Mouse (Mus musculus): ENCODE results near the gene Vmn2r87. TPM values are rescaled to one million over a fixed set of nuclear protein-coding genes. Genes with fewer than 3 reads are reported as not detected.
A peak's percentile ranks its signal among the peaks of the same experiment; 100 is the strongest.
"Not testable (repeated sequence)": the region's sequence is repeated elsewhere in the genome, so short reads cannot be mapped to it uniquely, and the experiment has no call there.

Gene Vmn2r87
- polyA plus RNA-seq, 2 experiments: not detected

DNA sequence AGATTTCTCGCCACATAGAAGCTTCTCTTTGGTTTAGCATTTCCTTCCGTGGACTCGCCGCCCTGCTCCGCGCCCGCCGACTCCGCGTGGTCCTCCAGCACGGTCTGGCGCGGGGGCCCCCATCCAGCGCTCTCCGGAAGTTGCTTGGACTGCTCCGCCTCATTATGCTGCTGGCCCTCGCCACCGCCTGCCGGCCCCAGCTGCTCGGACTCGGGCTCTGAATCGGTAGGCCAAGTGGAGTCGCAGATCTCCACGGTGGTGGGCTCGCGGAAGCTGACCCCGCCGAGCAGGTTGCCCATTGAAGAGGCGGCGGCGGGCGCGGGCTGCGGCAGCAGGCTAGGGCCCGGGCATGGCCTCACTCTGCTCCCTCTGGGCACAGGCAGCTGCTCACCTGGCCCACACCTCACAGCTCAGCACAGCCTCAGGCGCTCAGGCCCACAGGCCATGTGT, 26.9 kb downstream of the Vmn2r87 start:
- peak overlapping the region; percentile 3 to 37; a peak in 2 of 4 replicates for H3K4me3 ChIP-seq (ENCODE audit: insufficient read depth in 1 of 2, low read depth in 2 of 2, low read length in 2 of 2)
- no peaks in the 10 kb centered on the region; the same call in 1 of the 2 replicates for H3K27me3 ChIP-seq (ENCODE audit: control insufficient read depth, insufficient read depth, low read length)
- H3K4me1 ChIP-seq (replicated peaks; ENCODE audit: control insufficient read depth in 2 of 2, insufficient read depth in 2 of 2, low read length in 1 of 2): no peaks in the 10 kb centered on the region
- WGBS (ENCODE audit: insufficient replicate concordance): 5% methylated on average over 36 of the region's 36 CpGs
- H3K9me3 ChIP-seq (ENCODE audit: control insufficient read depth, low read length): no peaks in the 10 kb centered on the region
- H3K27ac ChIP-seq: no peak overlapping the region
- H3K4me2 ChIP-seq (ENCODE audit: low read depth): peak overlapping the region; percentile 52
- no peaks in the 10 kb centered on the region for H3K36me3 ChIP-seq (replicated peaks; ENCODE audit: control insufficient read depth, insufficient read depth, low read depth)
- ATAC-seq (ENCODE audit: insufficient read depth) (no peak), DNase-seq (ENCODE audit: low read depth in 3 of 3, low spot score in 3 of 3) (no peak)
- H3K9ac ChIP-seq (replicated peaks): no peak overlapping the region
- TF ChIP-seq CTCF (IDR thresholded peaks at IDR 0.05; ENCODE audit: low read depth) (no peak), EP300 (IDR thresholded peaks at IDR 0.05; ENCODE audit: low read depth) (no peak)

DNA sequence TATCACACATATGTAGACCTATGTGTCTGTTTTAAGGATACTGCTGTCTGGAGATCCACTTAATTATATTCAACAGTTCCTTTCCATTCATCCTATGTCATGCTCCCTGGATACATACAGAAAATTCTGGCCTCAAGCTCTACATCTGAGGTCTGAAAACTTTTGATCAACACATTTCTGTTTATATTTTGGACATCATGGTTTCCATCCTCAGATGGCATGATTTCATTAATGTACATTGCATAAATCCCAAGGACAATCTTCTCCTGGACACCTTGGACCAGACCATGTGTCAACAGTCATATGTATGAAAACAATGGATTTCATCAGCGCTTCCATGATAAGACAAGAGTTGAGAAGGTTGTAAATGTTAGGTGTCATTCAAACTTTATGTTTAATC, 41.2 kb downstream of the Vmn2r87 start, which contains the start of gene Vmn2r86:
TSS of gene Vmn2r86 (minus strand) at position 101 of the 400 bp plus-strand sequence.
- not testable (repeated sequence) for H3K27ac ChIP-seq; H3K9me3 ChIP-seq (ENCODE audit: control insufficient read depth, low read length); H3K4me3 ChIP-seq (ENCODE audit: insufficient read depth in 1 of 2, low read depth in 2 of 2, low read length in 2 of 2); DNase-seq (ENCODE audit: low read depth in 3 of 3, low spot score in 3 of 3); H3K4me2 ChIP-seq (ENCODE audit: low read depth); H3K4me1 ChIP-seq (replicated peaks; ENCODE audit: control insufficient read depth in 2 of 2, insufficient read depth in 2 of 2, low read length in 1 of 2); ATAC-seq (ENCODE audit: insufficient read depth); H3K27me3 ChIP-seq (ENCODE audit: control insufficient read depth, insufficient read depth, low read length); H3K36me3 ChIP-seq (replicated peaks; ENCODE audit: control insufficient read depth, insufficient read depth, low read depth); H3K9ac ChIP-seq (replicated peaks)
- 65% methylated on average over 1 of the region's 1 CpGs for WGBS (ENCODE audit: insufficient replicate concordance)

DNA sequence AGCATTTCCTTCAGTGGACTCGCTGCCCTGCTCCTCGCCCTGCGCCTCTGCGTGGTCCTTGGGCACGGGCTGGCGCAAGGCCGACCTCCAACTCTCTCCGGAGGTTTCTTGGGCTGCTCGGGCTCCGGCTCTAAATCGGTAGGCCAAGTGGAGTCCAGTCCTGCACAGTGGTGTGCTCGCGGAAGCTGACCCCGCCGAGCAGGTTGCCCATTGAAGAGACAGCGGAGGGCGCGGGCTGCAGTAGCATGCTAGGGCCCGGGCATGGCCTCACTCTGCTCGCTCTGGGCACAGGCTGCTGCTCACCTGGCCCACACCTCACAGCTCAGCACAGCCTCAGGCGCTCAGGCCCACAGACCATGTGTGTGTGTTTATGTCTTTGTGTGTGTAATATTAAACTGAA, 52.4 kb downstream of the Vmn2r87 start:
- DNase-seq (ENCODE audit: low read depth in 3 of 3, low spot score in 3 of 3): no peak
- no peak overlapping the region for H3K4me3 ChIP-seq (ENCODE audit: insufficient read depth in 1 of 2, low read depth in 2 of 2, low read length in 2 of 2)
- no peak overlapping the region for H3K4me2 ChIP-seq (ENCODE audit: low read depth)
- ATAC-seq (ENCODE audit: insufficient read depth): no peak
- 79% methylated on average over 21 of the region's 21 CpGs for WGBS (ENCODE audit: insufficient replicate concordance)
- no peak overlapping the region for H3K27ac ChIP-seq
- no peaks in the 10 kb centered on the region for H3K27me3 ChIP-seq (ENCODE audit: control insufficient read depth, insufficient read depth, low read length)
- TF ChIP-seq CTCF (IDR thresholded peaks at IDR 0.05; ENCODE audit: low read depth) (no peak), EP300 (IDR thresholded peaks at IDR 0.05; ENCODE audit: low read depth) (no peak)
- no peak overlapping the region for H3K9ac ChIP-seq (replicated peaks)
- no peaks in the 10 kb centered on the region for H3K9me3 ChIP-seq (ENCODE audit: control insufficient read depth, low read length)
- no peaks in the 10 kb centered on the region for H3K36me3 ChIP-seq (replicated peaks; ENCODE audit: control insufficient read depth, insufficient read depth, low read depth)
- no peaks in the 10 kb centered on the region for H3K4me1 ChIP-seq (replicated peaks; ENCODE audit: control insufficient read depth in 2 of 2, insufficient read depth in 2 of 2, low read length in 1 of 2)

DNA sequence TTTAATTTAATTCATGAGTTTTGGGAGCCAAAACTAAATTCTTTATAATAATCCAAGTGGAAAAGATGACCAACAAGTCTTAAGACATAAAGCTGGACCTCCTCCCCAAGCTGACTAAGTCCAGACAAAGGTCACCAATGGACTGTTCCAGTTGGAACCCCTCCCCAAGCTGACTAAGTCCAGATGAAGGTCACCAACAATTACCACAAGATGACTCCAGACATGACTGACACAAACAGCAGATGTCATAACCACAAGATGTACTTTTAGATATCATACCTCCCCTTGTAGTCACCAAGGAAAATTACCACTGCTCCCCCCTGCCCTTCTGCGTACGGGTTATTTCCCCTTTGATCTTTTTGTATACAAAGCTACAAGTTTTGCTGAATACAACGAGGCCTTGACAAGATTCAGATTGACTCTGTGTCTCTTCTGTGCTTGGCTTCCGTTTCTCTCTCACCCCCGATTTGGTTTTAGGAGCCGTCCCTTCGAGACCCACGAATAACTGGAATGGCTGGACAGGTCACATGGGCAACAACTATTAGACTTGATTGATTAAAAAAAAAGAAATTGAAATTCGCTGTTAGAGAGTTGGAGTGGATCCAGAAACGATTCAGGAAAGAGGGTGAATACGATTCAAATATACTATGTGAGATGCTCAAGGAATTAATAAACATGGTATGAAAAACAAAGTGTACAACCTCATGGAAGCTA, 62.9 kb downstream of the Vmn2r87 start:
- not testable (repeated sequence) for H3K4me3 ChIP-seq (ENCODE audit: insufficient read depth in 1 of 2, low read depth in 2 of 2, low read length in 2 of 2); H3K27me3 ChIP-seq (ENCODE audit: control insufficient read depth, insufficient read depth, low read length); H3K9me3 ChIP-seq (ENCODE audit: control insufficient read depth, low read length); H3K4me1 ChIP-seq (replicated peaks; ENCODE audit: control insufficient read depth in 2 of 2, insufficient read depth in 2 of 2, low read length in 1 of 2); H3K36me3 ChIP-seq (replicated peaks; ENCODE audit: control insufficient read depth, insufficient read depth, low read depth); H3K27ac ChIP-seq; ATAC-seq (ENCODE audit: insufficient read depth); H3K9ac ChIP-seq (replicated peaks); H3K4me2 ChIP-seq (ENCODE audit: low read depth); DNase-seq (ENCODE audit: low read depth in 3 of 3, low spot score in 3 of 3)
- WGBS (ENCODE audit: insufficient replicate concordance): 60% methylated on average over 11 of the region's 11 CpGs

DNA sequence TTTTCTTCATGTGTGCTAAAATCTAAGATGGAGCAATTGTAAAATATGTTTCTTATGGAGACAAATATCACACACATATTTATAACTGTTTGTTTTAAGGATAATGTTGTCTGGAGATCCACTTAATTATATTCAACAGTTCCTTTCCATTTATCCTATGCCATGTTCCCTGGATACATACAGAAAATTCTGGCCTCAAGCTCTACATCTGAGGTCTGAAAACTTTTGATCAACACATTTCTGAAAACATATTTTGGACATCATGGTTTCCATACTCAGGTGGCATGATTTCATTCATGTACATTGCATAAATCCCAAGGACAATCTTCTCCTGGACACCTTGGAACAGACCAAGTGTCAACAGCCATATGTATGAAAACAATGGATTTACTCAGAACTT, 67.6 kb downstream of the Vmn2r87 start, which contains the start of gene Vmn2r85:
TSS of gene Vmn2r85 (minus strand) at position 101 of the 400 bp plus-strand sequence.
- not testable (repeated sequence) for H3K4me3 ChIP-seq (ENCODE audit: insufficient read depth in 1 of 2, low read depth in 2 of 2, low read length in 2 of 2); H3K4me2 ChIP-seq (ENCODE audit: low read depth); H3K9ac ChIP-seq (replicated peaks); H3K36me3 ChIP-seq (replicated peaks; ENCODE audit: control insufficient read depth, insufficient read depth, low read depth); ATAC-seq (ENCODE audit: insufficient read depth); H3K4me1 ChIP-seq (replicated peaks; ENCODE audit: control insufficient read depth in 2 of 2, insufficient read depth in 2 of 2, low read length in 1 of 2); H3K27ac ChIP-seq; H3K9me3 ChIP-seq (ENCODE audit: control insufficient read depth, low read length); DNase-seq (ENCODE audit: low read depth in 3 of 3, low spot score in 3 of 3); H3K27me3 ChIP-seq (ENCODE audit: control insufficient read depth, insufficient read depth, low read length)

DNA sequence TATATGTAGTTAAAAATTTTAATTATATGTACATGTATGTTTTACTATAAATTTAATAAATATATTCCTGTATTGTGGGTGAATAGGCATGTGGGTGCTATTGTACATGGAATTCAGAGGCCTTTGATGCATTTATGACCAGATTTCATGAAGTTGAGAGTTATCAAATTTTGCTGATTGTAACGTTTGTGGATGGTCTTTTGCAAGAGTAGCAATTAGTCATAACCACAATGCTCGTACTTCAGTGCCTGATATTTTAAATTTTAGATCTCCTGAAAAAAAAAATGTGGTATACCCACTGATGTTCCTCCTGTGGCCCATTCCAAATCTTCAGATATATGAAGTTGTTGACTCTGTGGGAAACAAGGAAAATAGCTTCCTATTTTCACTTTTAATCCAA, 74.8 kb downstream of the Vmn2r87 start:
- not testable (repeated sequence) for DNase-seq (ENCODE audit: low read depth in 3 of 3, low spot score in 3 of 3); H3K4me1 ChIP-seq (replicated peaks; ENCODE audit: control insufficient read depth in 2 of 2, insufficient read depth in 2 of 2, low read length in 1 of 2); H3K9ac ChIP-seq (replicated peaks); H3K4me3 ChIP-seq (ENCODE audit: insufficient read depth in 1 of 2, low read depth in 2 of 2, low read length in 2 of 2); ATAC-seq (ENCODE audit: insufficient read depth); H3K36me3 ChIP-seq (replicated peaks; ENCODE audit: control insufficient read depth, insufficient read depth, low read depth); H3K9me3 ChIP-seq (ENCODE audit: control insufficient read depth, low read length); H3K27me3 ChIP-seq (ENCODE audit: control insufficient read depth, insufficient read depth, low read length); H3K4me2 ChIP-seq (ENCODE audit: low read depth); H3K27ac ChIP-seq
- 30% methylated on average over 2 of the region's 2 CpGs for WGBS (ENCODE audit: insufficient replicate concordance)
